Comparison of ENCODE assay signal across 17 mouse cellular contexts in the genomic region with DNA sequence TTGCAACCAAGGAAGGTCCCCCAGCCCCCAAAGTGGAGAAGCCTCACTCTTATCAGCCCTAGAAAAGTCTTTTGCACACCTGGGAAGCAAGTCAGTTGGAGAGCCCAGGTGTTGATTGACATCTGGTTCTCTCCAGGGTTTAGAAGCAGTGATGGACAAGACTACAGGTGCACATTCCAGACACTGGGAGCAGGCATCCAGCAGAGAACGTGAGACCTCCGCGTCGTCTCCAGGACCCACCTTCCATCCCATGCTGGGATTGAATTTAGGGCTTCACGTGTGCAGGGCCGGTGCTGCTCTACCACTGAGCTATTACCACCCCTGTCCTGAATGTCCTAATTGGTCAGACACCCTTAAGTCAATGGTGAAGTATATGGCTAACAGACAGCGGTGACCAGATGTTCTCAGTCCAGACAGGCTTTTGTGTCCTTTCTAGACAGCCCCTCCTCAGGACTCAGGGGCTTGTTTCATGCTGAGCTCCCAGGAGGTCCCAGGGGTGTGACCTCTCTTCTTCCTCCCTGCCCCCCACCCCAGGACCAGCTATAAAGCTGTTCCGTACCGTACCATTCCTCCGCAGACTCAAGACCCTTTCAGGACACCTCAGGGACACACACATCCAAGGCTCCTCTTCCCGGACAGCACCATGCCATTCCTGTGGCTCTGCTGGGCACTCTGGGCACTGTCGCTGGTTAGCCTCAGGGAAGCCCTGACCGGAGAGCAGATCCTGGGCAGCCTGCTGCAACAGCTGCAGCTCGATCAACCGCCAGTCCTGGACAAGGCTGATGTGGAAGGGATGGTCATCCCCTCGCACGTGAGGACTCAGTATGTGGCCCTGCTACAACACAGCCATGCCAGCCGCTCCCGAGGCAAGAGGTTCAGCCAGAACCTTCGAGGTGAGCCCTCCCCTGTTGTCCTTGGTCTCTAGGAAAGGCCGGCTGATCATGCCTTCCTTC. TPM values are rescaled to one million over a fixed set of nuclear protein-coding genes. Genes with fewer than 3 reads are reported as not detected.
DNase-seq lines count a peak whose midpoint lies in the region; ATAC-seq and TF ChIP-seq lines count a peak whose summit lies in the region.
"Had no signal": no experiment of that assay in that cellular context is flagged by ENCODE, and none has a peak within 500 bp of the region (broad histone marks: within the 10 kb centered on the region; RNA-seq: fewer than 3 reads in every experiment).

A gene (plus strand): TSS at position 556 of the 953 bp plus-strand sequence.

- no peak for DNase-seq in adrenal gland, adult 2 months
- DNase-seq in adrenal gland, postnatal 14 days = no peak
- no peak for DNase-seq in layer of hippocampus, adult 2 months (ENCODE audit: low spot score in 2 of 2)
- no peak for DNase-seq in layer of hippocampus, adult 9-10 months (ENCODE audit: low spot score)
- no peak for DNase-seq in urinary bladder, adult 2 months (ENCODE audit: low spot score)
- no peak for DNase-seq in urinary bladder, postnatal 4 days (ENCODE audit: low spot score in 2 of 2)
- no peak for DNase-seq in stomach, postnatal 0 days (ENCODE audit: low spot score)
- DNase-seq in gastrocnemius, adult 18-20 months (ENCODE audit: low spot score) = no peak
- DNase-seq: cerebellum, postnatal 36 days; gastrocnemius, postnatal 36 days had no signal

- H3K27ac ChIP-seq in layer of hippocampus, adult 2 months = peak within 1 kb of the TSS; percentile 51; the same call in 1 of the 2 replicates
- no peak within 1 kb of the TSS for H3K27ac ChIP-seq in stomach, postnatal 0 days (replicated peaks)
- H3K27ac ChIP-seq: embryonic facial prominence, embryonic 10.5 days; limb, embryonic 13.5 days; midbrain, embryonic 15.5 days; neural tube, embryonic 12.5 days had no signal

- no peaks in the 10 kb centered on the region for H3K9me3 ChIP-seq in stomach, postnatal 0 days (ENCODE audit: control insufficient read depth, low read length)
- H3K9me3 ChIP-seq: embryonic facial prominence, embryonic 10.5 days; limb, embryonic 13.5 days; midbrain, embryonic 15.5 days; neural tube, embryonic 12.5 days had no signal

- no peak for TF ChIP-seq CTCF in layer of hippocampus, adult 2 months (conservative IDR thresholded peaks at IDR 0.05)
- peak; percentile 23; the same call in 1 of the 2 replicates for TF ChIP-seq CTCF in stomach, postnatal 0 days (IDR thresholded peaks at IDR 0.05; ENCODE audit: low read depth)

- no peak within 1 kb of the TSS for H3K9ac ChIP-seq in stomach, postnatal 0 days (ENCODE audit: low read length)
- H3K9ac ChIP-seq: limb, embryonic 13.5 days; midbrain, embryonic 15.5 days; neural tube, embryonic 12.5 days had no signal

- no peak for ATAC-seq in stomach, postnatal 0 days (ENCODE audit: low FRiP score, low TSS enrichment)
- ATAC-seq: lung, postnatal 0 days; midbrain, embryonic 15.5 days had no signal

- no peak for TF ChIP-seq EP300 in stomach, postnatal 0 days (optimal IDR thresholded peaks at IDR 0.05)

- H3K36me3 ChIP-seq in stomach, postnatal 0 days (ENCODE audit: control insufficient read depth, insufficient read depth, low read length) = no peaks in the 10 kb centered on the region
- H3K36me3 ChIP-seq: embryonic facial prominence, embryonic 10.5 days; limb, embryonic 13.5 days; midbrain, embryonic 15.5 days; neural tube, embryonic 12.5 days had no signal

- no peaks in the 10 kb centered on the region for H3K27me3 ChIP-seq in stomach, postnatal 0 days (ENCODE audit: control insufficient read depth, insufficient read depth, low read length)
- H3K27me3 ChIP-seq: Patski had no signal

- H3K4me2 ChIP-seq in stomach, postnatal 0 days (replicated peaks; ENCODE audit: low read depth) = peak within 1 kb of the TSS; percentile 48; the same call in 1 of the 2 replicates

- H3K4me1 ChIP-seq in stomach, postnatal 0 days (replicated peaks; ENCODE audit: control insufficient read depth, insufficient read depth) = 0 out of 2 replicates have a peak, but pooled peaks cover 2% of the 10 kb centered on the region
- H3K4me1 ChIP-seq: limb, embryonic 13.5 days had no signal

- H3K4me3 ChIP-seq in layer of hippocampus, adult 2 months = peak within 1 kb of the TSS; percentile 6; the same call in 1 of the 2 replicates
- no peak within 1 kb of the TSS for H3K4me3 ChIP-seq in stomach, postnatal 0 days (ENCODE audit: low read depth, low read length)
- H3K4me3 ChIP-seq: erythroblast, embryonic 14.5 days; limb, embryonic 13.5 days; midbrain, embryonic 15.5 days; neural tube, embryonic 12.5 days had no signal

- WGBS in stomach, postnatal 0 days = 47% methylated on average over 21 of the region's 21 CpGs

RNA-seq across cellular contexts. Expression of the gene that starts here (rescaled TPM):
- total RNA-seq in adrenal gland, adult 2 months (2021) = 10 to 100 TPM in 1 of 2 experiments, 1 to 10 TPM in 1; 2.0 to 11.3 TPM
- 34.2 and 35.6 TPM in 2 replicates for polyA plus RNA-seq in adrenal gland, adult 2 months (2012; rRNA removed)
- total RNA-seq in adrenal gland, postnatal 14 days (2021) = 1.3 and 1.6 TPM in 2 replicates
- 10 to 100 TPM; 11.4 to 12.9 TPM for total RNA-seq in layer of hippocampus, adult 2 months (2021)
- 27.3 and 32.8 TPM in 2 replicates for polyA plus RNA-seq in urinary bladder, adult 2 months (2012; rRNA removed)
- 6.1 TPM in 2 replicates for polyA plus RNA-seq in stomach, postnatal 0 days (2015; fragmentation: Nextera tagmentation; extraction: Ambion mirVana)
- total RNA-seq in gastrocnemius, adult 18-20 months (2021) = under 1 TPM; 0.23 to 0.26 TPM
